Mouse (Mus musculus) kidney, adult 8-10 months (tissue): ENCODE results near the gene Nedd9.
"Not testable (repeated sequence)": the region's sequence is repeated elsewhere in the genome, so short reads cannot be mapped to it uniquely, and the experiment has no call there.

Source experiments
- DNase-seq, 2 experiments: peaks; one replicate each; pipeline ENCODE4 v3.0.0; 2022

The Nedd9 gene

GRCm38 (mm10) chr13:41367176-41367611 is 120.0 kb downstream of the Nedd9 start:
- DNase-seq = no peak

- not testable (repeated sequence) for DNase-seq
Measured at GRCm38 (mm10) chr13:41366609-41367008, 120.6 kb downstream of the Nedd9 start.

- no peak for DNase-seq
Measured at GRCm38 (mm10) chr13:41364273-41364672, 122.9 kb downstream of the Nedd9 start.

GRCm38 (mm10) chr13:41362909-41363308 is 124.3 kb downstream of the Nedd9 start:
- DNase-seq = no peak

GRCm38 (mm10) chr13:41360272-41360815 is 126.8 kb downstream of the Nedd9 start:
- no peak for DNase-seq

- no peak for DNase-seq
Measured at GRCm38 (mm10) chr13:41359330-41360215, 127.6 kb downstream of the Nedd9 start.

- DNase-seq = peak; percentile 95 to 97
Measured at GRCm38 (mm10) chr13:41358480-41359180, 128.5 kb downstream of the Nedd9 start.

- DNase-seq = peak in 1 of 2 experiments; percentile 55
Measured at GRCm38 (mm10) chr13:41358009-41358408, 129.2 kb downstream of the Nedd9 start.

- no peak for DNase-seq
Measured at GRCm38 (mm10) chr13:41357586-41357985, 129.6 kb downstream of the Nedd9 start.

GRCm38 (mm10) chr13:41357161-41357560 is 130.0 kb downstream of the Nedd9 start:
- DNase-seq = no peak

GRCm38 (mm10) chr13:41355552-41355951 is 131.6 kb downstream of the Nedd9 start:
- DNase-seq = peak; percentile 83 to 87

- no peak for DNase-seq
Measured at GRCm38 (mm10) chr13:41354591-41354990, 132.6 kb downstream of the Nedd9 start.

GRCm38 (mm10) chr13:41353676-41354075 is 133.5 kb downstream of the Nedd9 start:
- DNase-seq = no peak

GRCm38 (mm10) chr13:41352352-41352751 is 134.8 kb downstream of the Nedd9 start:
- DNase-seq = no peak

- DNase-seq = no peak
Measured at GRCm38 (mm10) chr13:41350589-41350988, 136.6 kb downstream of the Nedd9 start.

GRCm38 (mm10) chr13:41349770-41350169 is 137.4 kb downstream of the Nedd9 start:
- DNase-seq = no peak

GRCm38 (mm10) chr13:41345756-41346155 is 141.4 kb downstream of the Nedd9 start:
- no peak for DNase-seq

- no peak for DNase-seq
Measured at GRCm38 (mm10) chr13:41345306-41345705, 141.9 kb downstream of the Nedd9 start.

GRCm38 (mm10) chr13:41343887-41344266 is 143.3 kb downstream of the Nedd9 start:
- DNase-seq = no peak

GRCm38 (mm10) chr13:41343163-41343886 is 143.8 kb downstream of the Nedd9 start:
- DNase-seq = peak; percentile 64 to 80

GRCm38 (mm10) chr13:41341422-41341821 is 145.7 kb downstream of the Nedd9 start:
- peak in 1 of 2 experiments; percentile 69 for DNase-seq

GRCm38 (mm10) chr13:41339653-41340351 is 147.4 kb downstream of the Nedd9 start:
- peak in 1 of 2 experiments; percentile 55 for DNase-seq
